Mouse (Mus musculus): ENCODE data around the gene Stk10.

Gene Stk10

DNA sequence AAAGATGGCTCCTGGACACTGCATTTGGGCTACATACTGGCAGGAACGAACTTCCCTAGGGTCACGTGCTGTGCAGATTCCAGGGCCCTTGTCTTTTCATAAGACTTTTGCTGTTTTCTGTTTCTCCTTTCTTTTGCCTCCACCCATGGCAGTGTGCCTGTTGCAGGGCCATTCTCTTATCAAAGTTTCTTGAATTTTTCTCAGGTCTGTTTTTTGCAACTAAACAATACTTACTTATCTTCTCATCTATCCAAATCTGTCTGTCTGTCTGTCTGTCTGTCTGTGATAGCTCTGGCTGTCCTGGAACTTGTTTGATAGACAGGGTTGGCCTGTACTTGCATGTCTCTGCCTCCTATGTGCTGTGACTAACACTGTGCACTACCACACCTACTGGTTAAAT, 101.7 kb downstream of the Stk10 start:
- DNase-seq, result no peak

DNA sequence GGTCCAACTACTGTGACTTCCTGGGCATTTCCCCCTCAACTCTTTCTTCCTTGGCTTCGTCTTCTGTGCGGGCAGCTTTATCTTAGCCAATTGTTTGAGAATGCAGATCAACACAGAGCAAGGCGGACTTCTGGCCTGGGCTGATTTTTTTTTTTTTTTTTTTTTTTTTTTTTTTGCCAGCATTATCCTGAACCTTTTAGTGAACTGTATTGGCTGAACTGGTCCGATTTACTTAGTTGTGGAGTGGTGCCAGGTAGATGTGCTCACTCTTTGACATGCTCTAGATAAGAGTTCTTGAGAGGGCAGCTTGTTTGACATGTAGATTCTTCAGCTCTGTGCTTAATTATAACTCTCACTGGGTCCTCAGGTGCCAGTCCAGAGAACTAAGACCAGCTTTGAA, 103.2 kb downstream of the Stk10 start:
- DNase-seq, result no peak

DNA sequence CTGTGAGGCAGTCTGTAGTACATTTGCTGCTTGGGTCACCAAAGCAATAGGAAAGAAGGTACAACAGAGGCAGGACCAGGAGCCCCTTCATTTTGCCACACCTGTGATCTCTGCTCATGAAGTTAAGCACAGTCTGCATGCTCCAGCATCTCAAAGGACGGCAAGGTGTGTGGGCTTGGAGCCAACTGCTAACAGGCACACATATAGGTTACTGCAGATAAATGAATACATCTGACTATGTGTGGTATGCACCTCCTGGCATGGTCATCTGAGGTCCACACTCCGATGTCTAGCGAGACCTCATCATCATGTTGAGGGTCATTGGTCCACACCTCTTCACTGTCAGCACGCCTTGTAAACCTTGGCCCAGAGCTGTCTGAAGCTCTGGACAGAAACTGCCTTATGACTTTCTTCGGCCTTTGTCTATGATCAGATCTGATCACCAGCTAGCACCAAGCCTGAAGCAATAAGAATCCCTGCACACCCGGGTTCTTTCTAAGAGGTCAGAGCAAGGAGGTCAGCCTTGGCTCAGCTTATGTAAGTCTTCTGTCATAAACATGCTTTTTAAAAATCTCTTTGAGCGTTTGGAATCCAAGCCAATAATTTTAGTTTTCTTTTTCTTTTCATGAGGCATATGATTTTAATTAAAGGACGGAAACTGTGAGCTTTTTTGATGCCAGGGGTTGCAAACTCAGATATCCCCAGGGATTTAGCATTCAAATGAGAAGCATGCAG, 105.6 kb downstream of the Stk10 start:
- DNase-seq, result no peak

DNA sequence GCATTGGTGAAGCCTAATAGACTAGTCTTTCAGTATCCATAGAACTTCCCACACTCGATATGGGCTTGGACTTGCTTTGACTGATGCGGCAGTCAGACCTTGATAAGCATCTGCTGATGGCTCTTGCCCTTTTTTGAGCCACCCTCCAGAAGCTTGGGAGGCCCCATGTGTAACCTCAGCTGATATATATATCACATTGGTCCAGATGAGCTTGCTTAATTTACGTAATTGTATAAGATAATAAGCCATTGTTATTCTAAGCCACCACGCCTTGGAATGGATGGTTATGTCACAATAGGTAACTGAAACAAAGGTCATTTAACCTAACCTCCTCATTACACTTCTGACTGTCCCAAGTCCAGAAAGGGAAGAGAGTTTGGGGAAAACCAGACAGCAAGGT, 107.5 kb downstream of the Stk10 start:
- DNase-seq, result no peak

DNA sequence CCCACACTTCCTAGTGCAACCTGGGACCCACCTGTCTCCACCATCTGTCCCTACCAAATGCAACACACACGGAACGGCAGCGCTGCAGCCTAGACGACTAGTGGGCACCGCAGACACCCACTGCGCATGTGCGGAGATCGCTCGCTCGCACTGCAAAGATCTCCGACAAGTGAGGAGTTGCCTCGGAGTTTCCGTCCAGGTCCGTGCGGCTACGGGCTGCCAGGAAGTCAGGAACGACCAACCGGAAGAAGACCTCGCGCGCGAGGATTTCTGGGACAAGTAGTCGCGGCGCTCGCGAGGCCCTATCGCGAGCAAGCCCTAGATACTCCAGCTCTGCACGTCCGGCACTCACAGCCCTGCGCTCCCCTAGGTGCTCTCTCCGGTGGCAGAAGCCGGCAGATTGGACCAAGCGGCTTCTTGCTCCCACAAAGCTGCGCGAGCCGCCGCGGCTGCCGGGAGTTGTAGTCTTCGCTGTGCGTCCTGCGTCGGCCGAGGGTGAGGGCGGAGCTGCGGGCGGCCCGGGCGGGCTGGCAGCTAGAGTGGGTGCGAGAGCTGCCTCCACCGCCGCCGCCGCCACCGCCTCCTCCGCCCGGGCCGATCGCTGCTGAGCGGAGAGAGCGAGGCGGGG, 109.3 kb downstream of the Stk10 start, which contains the start of gene Fbxw11:
Gene Fbxw11 (plus strand): TSS at position 476 of the 628 bp plus-strand sequence.
- peak; percentile 97 for DNase-seq

DNA sequence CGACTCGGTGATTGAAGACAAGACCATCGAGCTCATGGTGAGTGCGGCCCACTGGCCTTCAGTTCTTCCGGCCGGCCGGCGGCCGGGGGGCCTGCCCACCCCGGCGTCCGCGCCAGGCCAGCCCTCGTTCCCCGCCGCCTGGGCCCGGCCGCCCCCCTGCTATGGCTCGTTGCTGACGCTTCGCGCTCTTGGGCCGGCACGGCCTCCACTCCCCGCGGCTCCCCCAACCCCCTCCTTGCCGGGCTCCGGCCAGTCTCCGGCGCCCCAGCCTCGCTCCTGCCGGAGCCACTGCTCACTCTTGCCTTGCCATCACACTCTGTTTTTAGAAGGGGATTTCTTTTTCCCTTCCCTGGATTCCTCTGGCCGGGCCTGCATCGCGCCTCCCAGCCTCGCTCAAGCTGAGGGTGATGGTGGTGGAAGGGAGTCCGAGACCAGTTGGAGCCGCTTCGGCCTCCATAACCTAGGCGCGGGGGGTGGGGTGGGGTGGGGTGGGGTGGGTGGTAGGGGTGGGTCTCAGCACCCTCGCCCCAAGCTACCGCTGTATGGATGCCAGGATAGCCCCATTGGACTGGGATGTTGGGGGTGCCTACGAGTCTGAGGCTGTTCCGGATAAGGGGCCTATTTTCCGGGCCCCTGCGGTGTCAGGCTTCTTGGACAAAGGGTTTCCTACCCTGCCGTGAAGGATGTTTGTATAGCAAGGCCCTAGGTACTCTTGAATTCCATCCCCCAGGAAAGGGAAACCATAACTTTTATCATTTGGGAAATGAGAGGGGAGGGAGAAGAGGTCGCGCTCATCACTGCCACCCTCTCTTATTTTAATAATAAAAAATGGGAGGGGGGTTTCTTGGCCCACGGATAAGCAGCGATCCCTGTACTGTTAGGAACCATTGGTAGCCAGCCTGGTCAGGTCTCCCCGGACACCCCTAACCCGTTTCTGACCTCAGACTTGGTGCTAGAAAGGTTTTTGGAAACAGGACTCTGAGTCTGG, 110.1 kb downstream of the Stk10 start:
- no peak for DNase-seq

DNA sequence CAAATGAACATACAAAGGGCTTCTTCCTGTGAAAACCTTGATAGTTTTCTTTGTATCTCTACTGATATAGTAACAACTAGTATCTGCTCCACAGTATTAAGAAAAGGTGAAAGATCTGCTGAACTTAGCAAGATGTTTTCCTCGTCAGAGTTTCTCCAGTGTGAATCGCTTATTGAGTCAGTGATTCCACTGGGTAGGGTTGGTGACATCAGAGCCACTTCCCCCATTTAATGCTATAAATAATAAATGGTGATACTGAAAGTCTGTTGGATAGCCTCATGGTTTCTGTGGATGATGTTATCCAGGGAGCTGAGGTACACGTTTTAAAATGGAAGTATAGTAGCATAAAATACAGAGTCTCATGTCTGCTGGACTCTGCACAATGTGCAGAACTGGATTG, 110.9 kb downstream of the Stk10 start:
- no peak for DNase-seq

DNA sequence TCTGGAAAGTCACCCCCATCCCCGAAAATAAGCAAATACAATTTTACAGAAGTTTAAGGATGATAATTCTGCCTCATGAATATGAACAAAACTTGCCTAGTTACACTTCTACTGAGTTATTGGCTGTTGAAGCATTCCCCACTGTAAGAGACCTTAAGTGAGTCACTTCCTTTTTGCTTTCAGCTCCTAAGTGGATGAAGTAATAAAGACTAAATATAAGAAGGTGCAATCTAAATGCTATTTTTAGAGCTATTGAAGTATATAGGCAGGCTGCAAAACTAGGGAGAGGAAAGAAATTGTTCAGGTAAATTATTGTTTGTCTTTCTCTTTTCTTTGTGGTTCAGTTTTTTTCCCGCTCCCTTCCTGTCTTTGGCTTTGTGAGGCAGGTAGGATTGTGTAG, 114.2 kb downstream of the Stk10 start:
- DNase-seq, result no peak

DNA sequence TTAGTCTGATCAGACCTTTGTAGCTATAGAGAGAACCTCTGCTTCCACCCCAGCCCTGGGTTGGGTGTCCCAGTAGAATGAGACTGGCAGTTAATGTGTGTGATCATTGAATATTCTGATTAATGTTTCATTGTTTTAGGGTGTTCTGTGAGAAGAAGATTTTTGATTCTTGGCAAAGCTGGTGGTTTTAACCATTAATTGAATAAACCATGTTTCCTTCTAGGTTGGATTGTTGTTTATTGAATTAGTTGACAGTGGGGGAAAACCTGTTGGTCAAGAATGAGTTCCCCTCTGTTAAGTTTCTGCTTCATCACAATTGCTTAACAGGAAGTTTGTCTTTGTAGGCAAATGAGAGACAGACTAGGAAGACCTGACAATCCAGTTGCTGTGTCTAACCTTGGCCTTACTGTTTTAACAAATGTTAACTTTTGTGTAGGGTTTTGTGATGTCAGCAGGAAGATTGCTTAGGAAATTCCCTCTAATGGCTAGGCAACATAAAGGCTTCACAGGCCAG, 117.2 kb downstream of the Stk10 start:
- DNase-seq, result no peak

DNA sequence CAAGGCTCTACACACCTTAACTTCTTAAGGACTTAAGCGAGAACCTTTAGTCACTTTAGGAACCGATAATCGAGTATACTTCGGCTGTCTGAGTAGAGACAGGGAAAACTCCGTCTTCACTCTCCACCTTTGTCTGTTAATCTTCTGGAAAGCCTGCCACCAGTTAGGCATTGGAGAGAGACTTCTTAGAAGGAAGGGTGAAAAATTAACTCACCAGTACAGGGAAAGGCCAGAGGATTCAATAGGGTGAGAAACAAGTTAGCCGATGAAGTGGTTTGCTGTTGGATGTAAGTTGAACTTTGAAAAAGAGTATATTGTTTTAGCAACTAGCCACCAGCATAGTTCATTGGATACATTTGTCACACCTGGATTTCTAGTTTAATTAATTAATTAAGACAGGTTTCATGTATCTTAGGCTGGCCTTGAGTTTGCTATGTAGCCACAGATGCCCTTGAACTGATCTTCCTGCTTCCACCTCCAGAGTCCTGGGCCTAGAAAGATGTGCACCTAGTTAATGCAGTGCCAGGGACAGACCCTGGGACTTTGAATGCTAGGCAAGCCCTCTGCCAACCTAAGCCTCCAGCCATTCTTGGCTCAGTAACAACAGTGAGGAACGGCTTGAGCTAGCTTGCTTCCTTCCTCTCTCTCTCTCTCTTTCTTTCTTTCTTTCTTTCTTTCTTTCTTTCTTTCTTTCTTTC, 117.9 kb downstream of the Stk10 start:
- no peak for DNase-seq

DNA sequence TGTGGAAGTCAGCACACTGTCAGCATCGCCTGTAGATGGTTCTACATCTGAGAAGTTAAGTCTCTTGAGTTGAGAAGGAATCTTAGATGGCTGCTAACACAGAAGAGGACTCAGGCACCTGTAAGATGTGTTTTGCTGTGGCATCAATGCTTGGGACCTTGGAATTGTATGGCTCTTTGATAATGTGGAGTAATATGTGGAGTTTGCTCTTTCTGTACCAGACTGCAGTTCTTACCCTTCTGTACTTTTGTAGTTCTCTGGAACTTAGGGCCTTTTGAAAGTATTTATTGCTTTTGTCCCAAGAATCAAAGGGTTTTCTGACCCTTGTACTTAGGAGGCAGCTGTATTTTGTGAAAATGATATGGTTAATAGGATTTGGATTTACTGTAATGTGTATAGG, 118.6 kb downstream of the Stk10 start:
- no peak for DNase-seq

DNA sequence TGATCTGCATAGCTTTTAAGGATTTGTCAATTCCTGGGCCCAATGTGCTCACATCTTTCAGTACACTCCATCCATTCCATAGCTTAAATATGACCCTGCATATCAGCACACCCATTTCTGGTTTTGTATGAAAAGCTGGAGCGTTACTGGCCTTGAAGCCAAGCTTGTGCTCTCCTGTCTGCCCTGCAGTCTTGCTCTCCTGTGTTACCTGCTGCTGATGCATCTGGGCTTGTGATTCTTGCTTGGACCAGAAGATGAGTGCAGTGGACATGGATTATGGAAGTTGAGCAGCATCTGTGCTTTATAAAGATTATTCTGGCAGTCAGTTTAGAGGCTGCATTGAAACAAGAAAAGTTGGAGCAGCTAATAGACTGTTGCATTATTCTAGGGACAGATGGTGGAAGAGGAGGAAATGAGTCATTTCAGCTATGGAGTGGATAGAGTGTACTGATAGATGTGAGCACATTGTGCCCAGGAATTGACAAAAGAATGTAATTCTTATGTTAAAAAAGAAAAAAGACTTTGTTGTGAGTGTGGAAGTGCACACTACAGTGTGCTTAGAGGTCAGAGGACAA, 129.1 kb downstream of the Stk10 start:
- peak; percentile 52 for DNase-seq

DNA sequence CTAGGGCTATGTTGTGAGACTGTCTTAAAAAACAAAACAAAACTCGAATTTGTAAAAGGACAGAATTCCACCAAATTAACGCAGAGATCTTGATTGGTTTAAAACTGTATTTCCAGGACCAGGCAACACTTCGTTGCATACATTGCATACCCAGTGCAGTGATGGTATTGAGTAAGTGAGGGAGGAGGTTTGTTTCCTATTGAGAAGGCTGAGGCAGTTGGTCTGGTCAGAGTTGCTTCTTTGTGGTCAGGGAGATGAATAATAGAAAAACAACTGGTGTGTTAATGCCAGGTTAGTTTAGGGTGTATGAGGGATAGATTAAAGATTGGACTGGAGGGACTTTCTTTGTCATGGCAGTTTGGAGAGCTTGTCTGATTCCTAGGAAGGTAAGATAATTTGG, 132.5 kb downstream of the Stk10 start:
- no peak for DNase-seq

DNA sequence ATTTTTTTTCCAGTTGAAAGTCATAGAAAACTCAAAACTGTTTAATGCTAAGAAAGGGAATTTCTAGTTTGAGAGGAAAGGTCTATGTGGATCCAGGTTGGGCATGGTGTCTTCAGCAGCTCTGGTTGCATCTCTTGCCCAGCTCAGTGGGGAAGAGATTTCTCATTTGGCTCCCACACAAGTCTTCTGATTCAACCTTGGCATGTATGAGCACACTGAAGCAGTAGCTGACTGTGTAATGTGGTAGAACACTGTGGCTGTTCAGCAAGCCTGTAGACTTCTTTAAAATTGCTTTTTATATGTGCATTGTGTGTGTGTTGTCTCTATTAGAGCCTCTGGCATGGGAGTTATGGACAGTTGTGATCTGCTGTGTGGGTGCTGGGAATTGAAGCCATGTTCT, 133.9 kb downstream of the Stk10 start:
- no peak for DNase-seq

DNA sequence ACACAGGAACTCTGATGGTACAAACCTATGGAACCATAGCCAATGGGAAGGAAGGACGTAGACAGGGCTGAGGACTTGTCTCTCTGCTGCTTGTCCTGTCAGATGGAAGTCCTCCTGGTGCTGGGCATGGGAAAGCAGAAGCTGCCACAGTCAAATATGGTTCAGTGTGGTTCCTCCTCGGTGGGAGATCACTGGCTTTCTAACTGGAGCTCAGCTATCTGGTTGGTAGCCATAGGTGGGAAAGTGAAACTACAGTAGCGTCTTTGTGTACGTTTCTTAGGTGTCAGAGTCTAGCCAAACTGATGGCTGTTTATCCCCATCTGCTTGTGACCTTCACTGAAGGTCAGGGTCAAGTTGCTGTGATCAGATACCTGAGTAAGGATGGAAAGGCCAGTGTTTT, 138.4 kb downstream of the Stk10 start:
- DNase-seq, result no peak

Data from layer of hippocampus, adult 9-11 months (tissue).